Mouse (Mus musculus) lung, postnatal 0 days (tissue): ENCODE results near the gene Padi6.

Experiments used
- CTCF ChIP-seq: IDR thresholded peaks from 2 replicates; pipeline ENCODE4 v1.5.1; 2016; ENCODE audit warnings: antibody characterized with exemption, mild to moderate bottlenecking
- EP300 ChIP-seq: IDR thresholded peaks from 2 replicates; pipeline ENCODE4 v1.6.1; 2016; ENCODE audit warnings: antibody characterized with exemption, mild to moderate bottlenecking, control low read depth

- peak; percentile 77 for TF ChIP-seq CTCF
- TF ChIP-seq EP300 = no peak
Measured at GRCm38 (mm10) chr4:140763158-140763557, 20.7 kb upstream of the Padi6 start.
